Mouse (Mus musculus): ENCODE measurements around the gene Aqp11.

The Aqp11 gene

GRCm38 (mm10) chr7:97747787-97748497 is 9.9 kb upstream of the Aqp11 start:
- peak; percentile 79 to 87 for DNase-seq (ENCODE audit: low spot score in 2 of 2)

- DNase-seq (ENCODE audit: low spot score in 2 of 2) = no peak
Observed at GRCm38 (mm10) chr7:97747176-97747707, 9.2 kb upstream of the Aqp11 start.

- DNase-seq (ENCODE audit: low spot score in 2 of 2) = no peak
Observed at GRCm38 (mm10) chr7:97745299-97745698, 7.2 kb upstream of the Aqp11 start.

- no peak for DNase-seq (ENCODE audit: low spot score in 2 of 2)
Observed at GRCm38 (mm10) chr7:97741756-97742291, 3.7 kb upstream of the Aqp11 start.

GRCm38 (mm10) chr7:97740948-97741347 is 2.9 kb upstream of the Aqp11 start:
- DNase-seq (ENCODE audit: low spot score in 2 of 2) = no peak

GRCm38 (mm10) chr7:97737256-97737637 is 842 bp downstream of the Aqp11 start:
- no peak for DNase-seq (ENCODE audit: low spot score in 2 of 2)

- DNase-seq (ENCODE audit: low spot score in 2 of 2) = no peak
Observed at GRCm38 (mm10) chr7:97735886-97736420, 2.1 kb downstream of the Aqp11 start.

GRCm38 (mm10) chr7:97735021-97735420 is 3.1 kb downstream of the Aqp11 start:
- no peak for DNase-seq (ENCODE audit: low spot score in 2 of 2)

GRCm38 (mm10) chr7:97733606-97734005 is 4.5 kb downstream of the Aqp11 start:
- no peak for DNase-seq (ENCODE audit: low spot score in 2 of 2)

- no peak for DNase-seq (ENCODE audit: low spot score in 2 of 2)
Observed at GRCm38 (mm10) chr7:97730427-97730826, 7.7 kb downstream of the Aqp11 start.

GRCm38 (mm10) chr7:97728666-97729614 is 9.1 kb downstream of the Aqp11 start:
- DNase-seq (ENCODE audit: low spot score in 2 of 2) = no peak

- DNase-seq (ENCODE audit: low spot score in 2 of 2) = no peak
Observed at GRCm38 (mm10) chr7:97726778-97727177, 11.3 kb downstream of the Aqp11 start.

GRCm38 (mm10) chr7:97726080-97726479 is 12.0 kb downstream of the Aqp11 start:
- no peak for DNase-seq (ENCODE audit: low spot score in 2 of 2)

GRCm38 (mm10) chr7:97725401-97725800 is 12.7 kb downstream of the Aqp11 start:
- no peak for DNase-seq (ENCODE audit: low spot score in 2 of 2)

- no peak for DNase-seq (ENCODE audit: low spot score in 2 of 2)
Observed at GRCm38 (mm10) chr7:97723646-97724538, 14.2 kb downstream of the Aqp11 start.

- DNase-seq (ENCODE audit: low spot score in 2 of 2) = no peak
Observed at GRCm38 (mm10) chr7:97722278-97722918, 15.7 kb downstream of the Aqp11 start.

- DNase-seq (ENCODE audit: low spot score in 2 of 2) = no peak
Observed at GRCm38 (mm10) chr7:97720109-97720508, 18.0 kb downstream of the Aqp11 start.

GRCm38 (mm10) chr7:97719078-97719477 is 19.0 kb downstream of the Aqp11 start:
- DNase-seq (ENCODE audit: low spot score in 2 of 2) = no peak

- no peak for DNase-seq (ENCODE audit: low spot score in 2 of 2)
Observed at GRCm38 (mm10) chr7:97717326-97717725, 20.8 kb downstream of the Aqp11 start.

GRCm38 (mm10) chr7:97714651-97715050 is 23.4 kb downstream of the Aqp11 start:
- no peak for DNase-seq (ENCODE audit: low spot score in 2 of 2)

Measured in urinary bladder, postnatal 4 days (tissue).